Mouse (Mus musculus) right cerebral cortex, postnatal 25 days (tissue): ENCODE measurements around the gene Mfng.

ENCODE experiments used
- DNase-seq: peaks from one replicate; pipeline ENCODE4 v3.0.0; 2022

Mfng gene

DNA sequence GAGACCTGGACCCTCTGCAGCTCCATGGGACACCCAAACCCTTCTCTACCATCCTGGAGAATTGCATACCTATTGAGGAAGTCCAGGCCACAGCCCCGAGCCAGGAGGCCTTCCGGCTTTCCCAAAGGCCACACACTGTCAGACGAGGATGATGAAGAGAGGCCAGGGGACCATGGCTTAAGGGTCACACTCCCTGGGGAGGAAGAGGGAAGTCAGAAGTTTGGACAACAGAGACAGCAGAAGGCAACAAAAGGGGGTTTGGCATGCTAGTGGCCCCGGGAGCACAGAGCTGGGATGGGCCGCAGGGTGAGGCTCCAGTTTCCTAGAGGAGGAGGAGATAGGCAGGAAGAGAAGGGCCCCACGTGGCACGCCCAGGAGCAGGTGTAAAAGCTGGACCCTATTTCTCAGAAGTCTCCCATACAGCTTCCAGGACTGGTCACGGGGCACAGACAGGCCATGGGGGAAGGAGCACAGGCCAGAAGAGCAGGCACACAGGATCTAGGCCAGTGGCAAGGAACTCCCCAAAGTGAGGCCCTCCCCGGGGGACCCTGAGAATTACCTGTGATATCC, 14.1 kb upstream of the Mfng start:
- no peak for DNase-seq

DNA sequence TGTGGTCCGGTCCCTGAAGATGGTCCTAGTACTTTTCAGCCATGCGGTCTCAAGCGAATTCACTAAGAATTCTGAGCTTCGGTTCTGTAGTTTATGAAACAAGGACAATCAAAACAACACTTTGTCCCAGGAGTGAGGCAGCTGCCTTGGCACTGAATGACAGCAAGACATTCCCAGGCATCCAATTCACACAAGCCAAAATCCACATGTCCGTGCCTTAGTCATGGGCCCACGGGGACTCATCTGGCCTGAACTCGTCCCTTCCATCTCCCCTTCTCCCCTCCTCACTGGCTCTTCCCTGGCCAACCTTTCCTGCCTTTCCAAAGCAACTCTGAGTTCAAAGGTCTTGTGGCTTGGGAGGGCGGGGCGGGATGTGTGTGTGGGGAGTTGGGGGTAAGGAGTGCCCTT, 13.1 kb upstream of the Mfng start:
- no peak for DNase-seq

DNA sequence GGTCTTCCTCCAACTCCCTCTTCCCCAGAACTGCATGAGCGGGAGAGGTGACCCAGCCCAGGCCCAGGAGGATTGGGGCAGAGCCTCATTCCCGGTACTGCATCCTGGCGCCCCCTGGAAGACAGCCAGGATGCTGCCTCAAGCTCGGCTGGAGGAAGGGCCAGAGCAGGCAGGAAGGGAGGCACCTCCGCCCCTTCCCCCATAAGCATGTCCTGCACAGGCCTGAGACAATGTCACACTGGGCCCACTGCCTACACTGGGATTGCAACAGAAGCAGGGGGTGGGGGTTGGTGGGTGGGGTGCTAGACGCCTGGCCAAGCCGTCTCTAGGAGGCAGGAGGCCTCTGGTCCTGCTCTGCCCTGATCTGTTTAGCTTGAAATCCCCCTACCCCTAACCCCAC, 12.7 kb upstream of the Mfng start:
- no peak for DNase-seq

DNA sequence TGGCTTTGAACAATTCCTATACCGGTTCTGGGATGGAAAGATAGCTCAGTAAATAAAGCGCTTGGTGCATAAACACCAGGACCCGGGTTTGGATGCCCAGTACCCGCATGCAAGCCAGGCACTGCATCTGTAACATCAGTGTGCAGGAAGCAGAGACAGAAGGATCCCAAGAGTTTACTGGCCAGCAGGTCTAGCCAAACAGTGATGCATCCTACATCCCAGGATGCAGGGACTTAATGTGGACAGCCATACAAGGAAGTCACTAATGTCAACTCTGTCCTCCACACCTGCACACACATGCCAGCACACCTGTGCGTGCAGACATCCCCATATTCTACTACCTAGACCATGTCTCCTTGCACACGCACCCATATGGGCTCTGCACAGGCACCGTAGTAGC, 12.0 kb upstream of the Mfng start:
- no peak for DNase-seq

DNA sequence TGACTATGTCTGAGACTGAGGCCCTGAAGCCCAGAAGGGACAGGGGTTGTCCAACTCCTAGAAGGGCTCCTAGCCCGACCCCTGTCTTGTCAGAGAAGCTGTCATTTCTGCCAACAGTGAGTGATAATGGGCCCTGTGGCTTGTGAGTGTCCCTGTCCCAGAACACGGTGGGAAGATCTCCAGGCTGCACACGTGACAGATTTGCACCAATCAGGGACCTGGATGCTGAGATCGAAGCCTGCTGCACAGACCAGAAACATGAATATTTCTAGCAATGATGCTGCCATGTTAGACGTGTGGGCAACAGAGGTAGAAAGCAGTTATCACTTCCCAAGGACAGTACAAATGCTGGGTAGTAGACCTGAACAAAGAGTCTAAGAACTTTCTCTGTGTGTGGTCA, 11.2 kb upstream of the Mfng start:
- no peak for DNase-seq

DNA sequence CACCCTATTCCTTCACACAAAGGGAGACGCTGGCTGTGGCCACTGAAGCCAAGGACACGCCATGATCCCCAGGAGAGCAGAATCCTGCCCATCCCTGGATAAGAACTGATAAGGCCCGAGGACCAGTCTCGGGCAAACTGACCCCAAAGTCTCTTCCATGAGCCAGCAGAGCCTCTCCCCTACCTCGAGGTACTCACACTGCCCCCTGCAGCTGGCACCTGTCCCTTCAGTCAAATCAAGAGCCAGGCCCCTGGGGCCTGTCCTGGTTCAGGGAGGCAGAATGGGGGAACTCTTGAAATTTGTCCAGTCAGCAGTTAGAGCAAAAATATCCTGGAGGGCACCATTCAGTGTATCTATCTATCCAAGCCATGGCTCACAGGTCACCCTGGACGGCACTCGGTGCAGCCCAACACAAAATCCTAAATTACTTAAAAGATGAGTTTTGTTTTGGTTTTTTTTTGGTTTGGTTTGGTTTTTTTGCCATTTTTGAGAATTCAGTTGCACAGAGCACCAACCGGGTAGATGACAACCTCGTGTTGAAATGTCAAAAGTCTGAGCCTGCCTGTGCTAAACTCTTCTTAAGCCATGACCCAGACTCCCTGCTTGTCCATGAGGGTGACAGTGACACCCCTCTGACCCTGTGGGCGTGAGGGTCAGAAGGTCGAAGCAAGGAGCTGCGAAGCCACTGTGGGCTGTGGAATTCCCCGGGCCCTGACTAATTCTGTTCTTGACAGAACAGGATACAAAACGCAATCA, 9.3 kb upstream of the Mfng start:
- no peak for DNase-seq

DNA sequence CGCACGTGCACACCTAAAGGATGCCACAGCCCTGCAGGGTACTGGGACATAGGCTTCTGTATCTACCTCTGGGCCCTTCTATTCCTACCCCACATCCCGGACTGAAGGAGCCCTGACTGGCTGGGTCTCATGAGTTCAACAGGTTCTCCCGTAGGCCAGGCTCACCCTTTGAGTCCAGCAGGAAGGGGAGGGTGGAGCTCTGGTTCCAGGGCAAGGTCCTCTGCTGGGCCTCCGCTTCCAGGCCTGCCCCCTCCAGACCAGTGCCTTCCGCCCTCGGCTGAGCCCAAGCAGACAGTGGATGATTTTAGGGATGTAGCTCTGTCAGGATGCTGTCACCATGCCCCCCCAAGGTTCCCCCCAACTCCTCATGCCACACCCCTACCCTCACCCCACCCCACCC, 7.6 kb upstream of the Mfng start:
- no peak for DNase-seq

DNA sequence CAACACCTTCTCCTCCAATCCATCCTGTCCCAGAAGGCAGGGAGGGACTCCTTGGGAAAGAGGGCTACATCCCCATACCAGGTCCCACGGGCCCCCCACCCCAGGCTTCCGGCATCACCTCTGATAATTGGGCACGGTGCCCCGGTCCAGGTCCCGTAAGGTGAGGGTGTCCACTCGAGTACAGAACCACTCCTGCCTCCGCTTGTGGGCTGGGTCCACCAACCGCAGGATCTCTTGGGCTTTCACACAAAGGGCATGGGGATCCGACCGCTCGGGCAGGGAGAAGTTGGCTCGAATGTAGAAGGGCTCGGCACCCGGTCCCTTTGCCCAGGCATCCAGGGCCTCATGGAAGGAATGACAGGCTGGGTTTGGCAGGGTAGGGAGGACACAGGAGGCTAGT, 7.1 kb upstream of the Mfng start:
- no peak for DNase-seq

DNA sequence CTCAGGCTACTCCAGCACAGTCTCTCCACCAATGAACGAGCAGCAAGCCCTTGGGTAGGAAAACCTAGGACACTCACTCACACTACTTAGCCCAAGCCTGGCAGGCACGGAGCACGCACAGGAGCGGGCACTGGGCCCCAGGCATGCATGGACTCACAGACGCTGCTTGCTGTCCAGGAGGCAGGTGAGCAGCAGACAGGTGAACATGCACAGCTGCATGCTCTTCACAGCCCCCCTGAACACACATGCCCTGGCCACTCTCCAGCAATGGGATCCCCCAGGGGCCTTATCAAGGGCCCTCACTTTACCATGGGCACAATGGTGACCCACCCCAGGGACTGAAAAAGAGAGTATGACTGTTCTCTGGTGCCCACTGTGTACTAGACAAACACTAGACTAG, 6.4 kb upstream of the Mfng start:
- DNase-seq = no peak

DNA sequence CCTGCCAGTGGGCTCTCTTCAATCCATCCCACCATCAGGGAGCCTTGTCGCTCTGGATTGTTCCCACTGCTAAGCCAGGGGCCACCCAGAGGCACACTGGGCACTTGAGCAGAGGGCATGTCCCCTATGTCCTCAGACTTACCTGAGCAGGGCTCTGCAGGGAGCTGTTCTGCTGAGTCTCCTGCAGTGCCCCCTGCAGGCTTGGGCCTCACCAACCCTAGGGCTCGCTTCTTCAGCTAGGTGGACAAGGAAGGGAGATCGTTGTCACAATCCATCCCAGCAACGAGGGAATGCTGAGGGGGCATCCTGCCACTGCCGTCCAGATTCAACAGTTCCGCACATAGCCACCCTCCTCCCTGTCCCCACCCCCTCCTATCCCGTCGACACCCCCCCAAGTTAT, 6.0 kb upstream of the Mfng start:
- no peak for DNase-seq

DNA sequence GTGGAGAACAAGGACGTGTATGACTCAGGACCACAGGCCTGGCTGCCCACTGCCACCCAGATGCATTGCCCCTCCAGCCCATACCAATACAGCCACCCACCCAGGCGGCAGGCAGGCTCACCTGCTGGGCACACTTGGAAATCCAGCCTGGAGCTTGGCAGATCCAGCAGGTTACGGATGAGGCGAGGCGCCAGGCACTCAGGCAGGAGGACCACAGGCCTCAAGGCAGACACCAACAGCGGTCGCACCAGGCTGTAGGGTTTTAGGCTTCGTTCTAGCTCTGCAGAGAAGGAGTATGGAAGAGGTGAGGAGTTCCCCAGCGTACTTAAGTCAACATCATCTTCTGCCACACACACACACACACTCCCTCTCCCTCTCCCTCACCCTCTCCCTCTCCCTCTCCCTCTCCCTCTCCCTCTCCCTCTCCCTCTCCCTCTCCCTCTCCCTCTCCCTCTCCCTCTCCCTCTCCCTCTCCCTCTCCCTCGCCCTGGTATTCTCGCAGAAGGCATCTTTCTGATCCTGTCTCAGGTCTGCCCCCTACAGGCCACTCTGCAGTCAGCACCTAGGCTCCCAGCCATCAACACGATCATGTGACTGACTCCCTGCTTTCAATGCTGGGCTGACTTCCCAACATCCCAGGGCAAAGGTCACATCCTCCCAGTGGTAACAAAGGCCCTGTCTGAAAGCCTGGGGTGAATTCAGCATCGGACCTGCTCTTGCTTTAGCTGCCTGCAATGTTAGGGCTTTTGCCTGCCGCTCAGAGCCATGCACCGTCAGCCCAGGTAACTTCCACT, 5.0 kb upstream of the Mfng start:
- peak; percentile 80 for DNase-seq

DNA sequence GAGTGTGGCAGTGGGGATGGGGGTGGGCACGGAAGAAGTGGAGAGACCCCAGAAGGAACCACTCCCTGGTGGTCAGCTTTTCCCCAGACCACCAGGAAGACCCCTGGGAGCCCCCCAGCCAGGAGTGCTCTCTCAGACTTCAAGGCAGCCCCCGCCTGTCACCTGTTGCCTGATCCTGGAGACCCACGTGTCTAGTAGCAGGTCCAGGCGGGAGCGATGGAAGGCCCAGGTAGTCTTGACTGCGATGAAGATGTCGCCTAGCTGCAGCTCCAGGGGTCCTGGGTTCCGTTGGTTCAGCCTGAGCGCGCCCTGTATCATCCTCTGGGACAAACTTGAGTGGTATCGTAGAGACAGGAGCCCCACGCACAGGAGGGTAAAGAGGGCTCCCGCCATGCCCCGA, 419 bp downstream of the Mfng start:
- DNase-seq = no peak

DNA sequence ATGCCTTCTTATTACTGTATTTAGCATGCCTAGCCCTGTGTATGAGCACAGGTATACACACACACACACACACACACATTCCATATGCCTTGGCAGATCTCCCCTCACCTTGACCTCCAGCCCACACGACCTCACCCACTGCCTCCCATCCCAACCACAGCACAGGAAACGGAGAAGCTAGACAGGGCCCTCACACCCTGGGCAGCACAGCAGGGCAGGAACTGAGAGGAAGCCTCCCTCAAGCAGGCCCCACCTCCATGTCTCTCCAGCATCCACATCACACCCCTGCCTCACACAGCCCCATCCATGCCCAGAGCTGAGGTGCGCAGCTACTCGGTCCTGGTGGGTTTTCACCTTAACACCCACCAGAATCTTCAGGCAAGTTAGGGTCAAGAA, 909 bp downstream of the Mfng start:
- DNase-seq = no peak

DNA sequence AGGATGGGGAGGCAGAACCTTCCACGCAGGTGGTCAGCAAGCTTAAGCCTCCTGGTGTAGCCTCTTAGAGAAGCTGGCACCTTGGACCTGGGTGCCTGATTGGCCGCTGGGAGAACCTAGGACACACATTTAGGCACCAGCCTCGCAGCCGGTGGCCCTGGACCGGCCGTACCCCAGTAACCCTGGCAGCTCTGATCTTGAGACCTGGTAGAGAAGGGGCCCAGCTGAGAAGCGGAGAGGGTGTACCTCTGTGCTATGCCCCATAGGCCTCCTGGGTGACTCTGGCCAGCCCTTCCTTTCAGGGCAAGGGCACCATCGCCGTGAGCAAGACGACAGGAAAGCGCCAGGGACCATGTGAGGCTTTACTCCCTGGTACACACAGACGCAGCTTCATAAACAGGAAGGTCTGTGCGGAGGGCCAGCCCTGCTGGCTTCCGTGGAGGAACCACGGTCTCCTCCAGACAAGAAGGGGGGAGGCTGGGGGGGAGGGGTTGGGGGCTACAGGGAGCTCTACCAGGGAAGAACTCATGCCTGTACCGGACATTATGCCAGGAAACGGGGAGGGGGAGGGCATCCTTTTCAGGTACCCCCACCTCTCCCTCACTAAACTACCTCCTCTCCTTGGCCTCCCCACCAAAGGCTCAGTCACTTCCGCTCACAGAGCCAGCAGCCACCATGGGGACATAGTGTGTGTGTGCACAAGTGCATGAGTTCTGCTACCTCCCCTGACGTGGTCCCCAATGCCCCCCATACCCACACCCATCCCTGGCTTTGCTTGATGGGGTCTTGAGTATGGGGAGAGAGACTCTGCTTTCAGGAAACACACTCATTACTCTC, 1.5 kb downstream of the Mfng start:
- no peak for DNase-seq

DNA sequence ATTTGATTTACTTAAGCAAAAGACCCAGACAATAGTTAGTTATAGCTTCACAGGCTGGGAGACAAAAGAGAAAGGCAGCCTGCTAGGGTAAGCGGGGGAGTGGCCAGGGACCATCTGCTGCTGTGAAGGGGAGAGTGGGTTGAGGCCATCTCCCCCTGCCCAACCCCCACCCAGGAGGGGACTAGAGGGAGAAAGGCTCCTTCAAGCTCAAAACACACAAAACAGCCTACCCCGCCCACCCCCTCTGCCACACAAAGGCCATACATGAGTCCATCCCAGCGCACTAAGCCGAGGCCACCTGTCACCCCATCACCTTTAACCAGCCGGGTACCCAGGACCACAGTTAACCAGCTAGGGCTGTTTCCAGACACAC, 2.3 kb downstream of the Mfng start:
- no peak for DNase-seq

DNA sequence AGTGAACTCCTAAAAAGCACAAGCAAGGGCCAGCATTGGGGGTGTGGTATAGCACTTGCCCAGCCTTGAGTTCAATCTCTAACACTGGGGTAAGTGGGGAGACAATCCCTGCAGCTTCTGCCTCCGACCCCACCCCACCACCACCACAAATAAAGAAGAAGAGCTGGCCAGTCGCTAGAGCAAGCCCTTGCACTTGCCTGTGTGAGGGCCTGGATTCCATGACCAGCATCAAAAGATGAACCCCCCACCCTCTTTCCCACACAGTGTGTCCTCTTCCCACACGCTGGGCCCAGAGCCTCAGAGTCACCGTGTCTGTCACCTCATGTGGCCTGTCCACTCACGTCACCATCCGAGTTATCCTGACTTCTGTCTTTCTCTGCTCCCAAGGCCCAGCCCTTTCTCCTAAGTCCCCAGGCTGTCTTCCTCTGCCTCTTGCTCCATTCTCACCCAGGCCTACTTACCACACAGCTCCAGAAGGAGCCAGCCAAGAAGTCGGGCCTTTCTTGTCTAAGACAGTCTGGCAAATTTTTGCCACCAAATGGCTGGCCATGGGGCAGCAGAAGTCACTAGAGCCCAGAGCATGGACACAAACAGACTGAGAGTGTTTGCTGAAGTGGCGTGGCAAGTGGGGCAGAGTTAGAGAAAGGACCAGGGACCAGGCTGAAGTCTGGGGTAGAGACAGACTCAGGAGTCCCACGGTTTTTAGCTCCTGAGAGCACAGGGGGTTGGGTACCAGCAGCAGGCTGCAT, 2.9 kb downstream of the Mfng start:
- DNase-seq = no peak

DNA sequence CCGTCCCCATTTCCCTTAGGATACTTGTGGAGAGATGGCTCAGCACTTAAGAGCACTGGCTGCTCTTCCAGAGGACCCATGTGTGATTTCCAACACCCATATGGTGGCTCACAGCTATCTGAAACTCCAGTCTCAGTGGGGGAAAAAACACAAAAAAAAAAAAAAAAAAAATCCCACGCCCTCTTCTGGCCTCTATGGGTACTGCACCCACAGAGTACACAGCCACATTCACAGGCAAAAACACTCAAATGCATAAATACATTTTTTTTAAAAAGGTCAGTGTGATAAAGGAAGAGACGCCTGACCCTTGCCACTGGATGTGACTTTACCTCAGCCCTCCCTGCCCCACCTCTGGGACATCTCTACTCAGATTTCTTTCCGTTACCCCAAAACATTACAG, 4.2 kb downstream of the Mfng start:
- no peak for DNase-seq

DNA sequence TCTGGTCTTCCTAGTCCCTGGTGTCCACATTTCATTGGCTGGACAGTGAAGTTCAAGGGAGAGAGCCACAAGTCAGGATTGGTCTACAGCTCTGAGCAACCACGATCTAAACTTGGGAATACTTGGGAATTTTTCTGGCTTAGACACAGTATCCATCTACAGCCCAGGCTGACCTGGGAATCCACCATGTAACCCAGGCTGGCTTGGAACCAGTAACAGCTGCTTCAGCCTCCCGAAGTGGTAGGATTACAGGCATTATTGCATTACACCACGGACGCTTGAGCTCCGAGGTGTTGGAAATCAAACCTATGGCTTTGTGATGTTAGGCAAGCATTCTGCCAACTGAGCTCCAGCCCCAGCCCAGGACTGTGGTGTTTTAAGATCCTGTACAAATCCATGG, 9.6 kb downstream of the Mfng start:
- DNase-seq = no peak

DNA sequence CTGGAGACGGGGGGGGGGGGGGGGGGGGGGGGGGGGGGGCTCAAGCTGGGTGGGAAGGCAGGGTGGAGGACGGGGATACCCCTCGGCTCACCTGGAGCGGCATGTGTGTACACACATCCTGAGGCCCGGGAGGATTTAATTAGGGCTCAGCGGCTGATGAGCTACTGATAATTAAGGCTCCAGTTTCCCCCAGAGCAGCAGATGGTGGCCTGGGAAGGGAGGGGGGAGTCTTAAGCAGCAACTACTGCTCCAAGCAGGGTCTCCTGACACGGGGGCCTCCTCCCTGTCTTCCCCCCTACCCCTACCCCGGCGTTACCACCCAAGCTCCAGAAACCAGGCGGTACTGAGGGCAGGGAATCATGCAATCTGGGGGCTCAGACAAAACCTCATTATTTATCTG, 10.1 kb downstream of the Mfng start:
- no peak for DNase-seq

DNA sequence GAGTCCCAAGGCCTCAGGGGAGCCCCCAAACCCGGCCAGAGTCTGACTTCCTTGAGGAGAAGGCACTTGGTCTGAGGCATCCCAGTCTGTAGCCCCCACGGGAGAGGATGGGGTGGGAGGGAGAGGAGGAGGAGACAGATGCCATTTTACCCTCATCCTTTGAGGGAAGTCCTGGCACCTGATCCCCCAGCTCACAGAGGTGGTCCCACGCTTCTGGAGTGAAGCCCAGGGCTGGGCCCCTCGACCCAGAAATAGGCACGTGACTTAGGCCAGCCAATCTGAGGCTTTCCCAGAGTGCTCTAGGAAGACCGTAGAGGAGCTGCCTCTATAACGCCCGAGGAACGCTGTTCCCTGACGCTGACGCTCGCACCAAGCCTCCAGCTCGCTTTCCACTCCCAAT, 12.2 kb downstream of the Mfng start:
- no peak for DNase-seq

DNA sequence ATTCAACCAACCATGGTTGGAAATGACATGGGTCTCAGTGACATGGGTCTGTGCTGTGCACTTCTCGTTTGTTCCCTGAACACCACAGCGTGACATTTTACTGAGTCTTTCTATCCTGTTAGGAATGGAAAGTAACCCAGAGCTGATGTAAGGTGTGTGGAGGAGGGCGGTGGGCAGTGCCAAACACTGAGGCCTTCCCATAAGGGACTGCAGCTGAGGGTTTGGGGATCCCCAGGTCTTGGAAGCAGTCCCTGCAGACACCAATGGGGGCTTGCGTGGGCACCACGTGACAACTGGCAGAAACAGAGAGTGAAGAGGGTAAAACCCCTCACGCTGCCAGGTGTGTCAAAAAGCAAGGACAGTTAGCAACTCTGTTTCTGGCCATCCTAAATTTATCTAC, 15.1 kb downstream of the Mfng start:
- no peak for DNase-seq

DNA sequence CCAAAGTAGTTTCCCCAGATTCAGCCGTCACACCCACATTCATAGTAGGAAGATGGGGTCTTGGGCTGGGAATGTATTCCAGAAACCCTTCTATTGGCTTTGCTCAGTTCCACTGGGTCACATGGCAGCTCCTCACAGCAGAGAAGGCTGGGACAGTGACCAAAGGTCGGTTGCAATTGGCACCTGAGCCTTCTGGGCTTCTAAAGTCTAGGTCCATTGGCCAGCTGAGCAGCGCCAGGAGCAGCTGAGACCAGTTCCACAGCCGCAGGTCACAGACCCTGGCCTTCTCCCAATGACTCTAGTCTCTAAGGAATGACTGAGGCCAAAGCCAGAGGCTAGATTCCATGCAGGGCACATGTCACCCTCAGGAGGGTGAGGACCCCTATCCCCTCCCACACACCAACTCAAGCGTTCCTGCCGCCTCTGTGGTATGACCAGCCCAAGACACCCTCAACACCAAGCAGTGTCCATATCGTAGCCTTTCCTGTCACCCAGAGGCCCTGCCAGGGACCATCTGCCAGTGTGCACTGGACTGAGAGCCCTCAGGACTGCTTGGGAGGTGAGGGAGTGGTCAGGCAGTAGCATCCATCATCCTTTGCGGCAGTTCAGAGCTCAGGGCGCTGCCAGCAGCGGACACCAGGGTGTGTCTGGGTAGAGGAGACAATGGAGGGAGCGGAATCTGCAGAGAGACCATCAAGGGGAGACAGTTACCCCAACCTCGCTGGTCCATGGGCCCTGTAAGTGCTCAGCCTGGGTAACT, 17.1 kb downstream of the Mfng start:
- DNase-seq = no peak
